Mouse (Mus musculus): ENCODE results near the gene Rhot2. TPM values are rescaled to one million over a fixed set of nuclear protein-coding genes. Genes with fewer than 3 reads are reported as not detected.

Rhot2 gene
- total and polyA plus RNA-seq, 3 experiments = 16.2 to 33.8 (median 17.3) TPM

DNA sequence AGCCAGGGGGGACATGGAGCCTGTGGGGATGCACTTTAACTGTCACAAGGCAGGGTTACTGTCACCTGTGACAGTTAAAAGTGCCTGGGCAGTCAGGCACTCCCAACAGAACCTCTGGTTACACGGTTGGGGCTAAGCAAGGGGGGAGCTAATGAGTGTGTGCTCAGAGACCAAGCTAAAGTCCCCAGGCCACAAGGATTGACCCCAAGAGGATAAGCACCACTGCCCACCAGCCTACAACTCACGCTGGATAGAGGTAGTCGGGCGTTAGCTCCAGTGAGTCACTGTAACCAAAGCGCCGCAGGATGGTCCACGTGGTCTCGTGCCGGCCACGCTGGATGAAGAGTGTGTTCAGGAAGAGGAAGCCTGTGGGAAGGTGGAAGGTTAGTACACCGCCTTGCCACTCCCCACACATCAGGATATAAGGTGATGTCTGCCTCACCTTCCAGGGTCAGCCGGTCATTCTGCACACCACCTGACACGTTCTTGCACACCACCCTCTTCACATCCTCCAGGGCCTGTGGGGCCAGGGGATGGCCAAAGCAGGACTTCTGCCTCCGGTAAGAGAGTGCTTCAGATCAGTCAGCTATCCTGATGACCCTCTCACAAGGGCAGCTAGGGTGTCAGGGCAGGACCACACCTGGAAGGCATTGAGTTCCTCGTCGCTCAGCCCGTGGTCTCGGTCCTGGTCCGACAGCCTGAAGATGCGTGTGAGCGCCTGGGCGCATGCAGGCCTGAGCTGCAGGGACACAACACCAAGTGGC, 3.4 kb downstream of the Rhot2 start, which contains the start of gene Gm20683:
TSS of gene Gm20683 (minus strand) at position 647 of the 764 bp plus-strand sequence.
- Histone ChIP-seq H3K27me3 (replicated peaks) (no peaks in the 10 kb centered on the region), H3K79me2 (replicated peaks; ENCODE audit: control insufficient read depth, extremely low read depth, insufficient read depth, poor library complexity, severe bottlenecking) (peaks cover 14% of the 10 kb centered on the region), H3K4me3 (replicated peaks in 1 of 3; ENCODE audit: low read depth in 2 of 3, low read length in 2 of 3, poor library complexity in 1 of 3) (no peak within 1 kb of the TSS), H3K36me3 (replicated peaks in 1 of 2; ENCODE audit: control insufficient read depth in 1 of 2, insufficient read depth in 1 of 2, low read length in 1 of 2) (peaks cover 69 to 83% of the 10 kb centered on the region in 2 experiments), H3K4me1 (ENCODE audit: control insufficient read depth in 1 of 2, insufficient read depth in 2 of 2) (peaks cover 12 to 15% of the 10 kb centered on the region in 2 experiments), H3K9ac (ENCODE audit: insufficient read depth, low read depth) (no peak within 1 kb of the TSS), H3K9me3 (replicated peaks; ENCODE audit: low read length) (no peaks in the 10 kb centered on the region), H3K4me2 (ENCODE audit: insufficient read depth, low read depth, poor library complexity, severe bottlenecking) (no peak within 1 kb of the TSS), H3K27ac (ENCODE audit: insufficient read depth, low read depth) (no peak within 1 kb of the TSS)
- in situ Hi-C loops (cut with MboI; ENCODE audit: low pct_ligation_motif_present, low pct_unique_long_range_greater_than_20kb, low sequenced_read_pairs) (no loop called here), dilution Hi-C loops (cut with MboI; ENCODE audit: extremely low pct_ligation_motif_present, extremely low pct_unique_long_range_greater_than_20kb, low sequenced_read_pairs) (no loop called here)
- no peak for DNase-seq (ENCODE audit: extremely low read depth)
- no peak for TF ChIP-seq CHD2 (IDR thresholded peaks at IDR 0.05; ENCODE audit: low read length)
- TF ChIP-seq ZNF384 (IDR thresholded peaks at IDR 0.05; ENCODE audit: low read depth, low read length) = no peak
- no peak for TF ChIP-seq RAD21 (IDR thresholded peaks at IDR 0.05; ENCODE audit: low read depth, low read length)
- no peak for TF ChIP-seq SIN3A (IDR thresholded peaks at IDR 0.05; ENCODE audit: low read length)
- no peak for TF ChIP-seq NELFE (IDR thresholded peaks at IDR 0.05; ENCODE audit: low read depth, low read length)
- no peak for TF ChIP-seq SMC3 (IDR thresholded peaks at IDR 0.05; ENCODE audit: low read depth, low read length)
- no peak for TF ChIP-seq ELF1 (IDR thresholded peaks at IDR 0.05; ENCODE audit: low read depth, low read length)
- no peak for TF ChIP-seq CTCF (conservative IDR thresholded peaks at IDR 0.05 in 1 of 2, IDR thresholded peaks at IDR 0.05 in 1 of 2; ENCODE audit: low read depth in 2 of 2, low read length in 2 of 2)
- no peak for TF ChIP-seq NRF1 (IDR thresholded peaks at IDR 0.05; ENCODE audit: low read depth, low read length)
- no peak for TF ChIP-seq ZMIZ1 (IDR thresholded peaks at IDR 0.05; ENCODE audit: low read depth, low read length)
- no peak for TF ChIP-seq TBP (conservative IDR thresholded peaks at IDR 0.05; ENCODE audit: low read depth, low read length)

DNA sequence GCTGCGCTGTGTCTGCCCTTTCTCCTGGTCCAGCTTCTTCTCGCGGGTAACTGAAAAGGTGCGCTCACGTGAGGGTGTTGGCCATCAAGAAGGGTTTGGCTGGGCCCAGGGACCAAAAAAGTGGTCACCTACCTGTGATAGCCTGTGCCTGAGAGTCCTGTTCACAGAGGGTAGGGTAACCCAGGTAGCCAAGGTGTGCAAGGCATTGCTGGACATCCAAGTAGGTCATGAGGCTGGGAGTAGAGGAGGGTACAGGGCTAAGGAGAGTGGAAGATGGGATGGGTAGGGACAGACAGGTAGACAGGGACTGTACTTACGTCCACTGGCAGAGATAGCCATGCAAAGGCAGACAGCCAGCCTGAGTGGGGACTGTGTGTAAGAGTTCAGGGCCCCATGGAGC, 4.1 kb downstream of the Rhot2 start:
- Histone ChIP-seq H3K36me3 (replicated peaks in 1 of 2; ENCODE audit: control insufficient read depth in 1 of 2, insufficient read depth in 1 of 2, low read length in 1 of 2) (peaks cover 69 to 83% of the 10 kb centered on the region in 2 experiments), H3K9ac (ENCODE audit: insufficient read depth, low read depth) (no peak overlapping the region), H3K4me2 (ENCODE audit: insufficient read depth, low read depth, poor library complexity, severe bottlenecking) (no peak overlapping the region), H3K4me1 (ENCODE audit: control insufficient read depth in 1 of 2, insufficient read depth in 2 of 2) (peaks cover 12 to 15% of the 10 kb centered on the region in 2 experiments), H3K27ac (ENCODE audit: insufficient read depth, low read depth) (no peak overlapping the region), H3K4me3 (replicated peaks in 1 of 3; ENCODE audit: low read depth in 2 of 3, low read length in 2 of 3, poor library complexity in 1 of 3) (no peak overlapping the region), H3K79me2 (replicated peaks; ENCODE audit: control insufficient read depth, extremely low read depth, insufficient read depth, poor library complexity, severe bottlenecking) (peaks cover 14% of the 10 kb centered on the region), H3K9me3 (replicated peaks; ENCODE audit: low read length) (no peaks in the 10 kb centered on the region), H3K27me3 (replicated peaks) (no peaks in the 10 kb centered on the region)
- no peak for DNase-seq (ENCODE audit: extremely low read depth)
- TF ChIP-seq MEF2A (IDR thresholded peaks at IDR 0.05; ENCODE audit: borderline replicate concordance, low read depth, low read length) = no peak
- TF ChIP-seq ETS1 (conservative IDR thresholded peaks at IDR 0.05; ENCODE audit: low read depth, low read length) = no peak
- TF ChIP-seq ELF1 (IDR thresholded peaks at IDR 0.05; ENCODE audit: low read depth, low read length) = no peak
- TF ChIP-seq JUND (conservative IDR thresholded peaks at IDR 0.05; ENCODE audit: low read depth, low read length) = no peak
- TF ChIP-seq SMC3 (IDR thresholded peaks at IDR 0.05; ENCODE audit: low read depth, low read length) = no peak
- TF ChIP-seq E2F4 (IDR thresholded peaks at IDR 0.05; ENCODE audit: insufficient replicate concordance, low read depth, low read length) = no peak
- no peak for TF ChIP-seq POLR2AphosphoS2 (IDR thresholded peaks at IDR 0.05; ENCODE audit: low read depth, low read length)
- dilution Hi-C loops (cut with MboI; ENCODE audit: extremely low pct_ligation_motif_present, extremely low pct_unique_long_range_greater_than_20kb, low sequenced_read_pairs) = no loop called here
- in situ Hi-C loops (cut with MboI; ENCODE audit: low pct_ligation_motif_present, low pct_unique_long_range_greater_than_20kb, low sequenced_read_pairs) = no loop called here
